Mouse (Mus musculus) heart, embryonic 14.5 days (tissue): Measurements from ENCODE around the gene Fpr2. TPM values are rescaled to one million over a fixed set of nuclear protein-coding genes. Genes with fewer than 3 reads are reported as not detected.

Experiments used
- ATAC-seq: fragments of 200-750 bp; cut with Nextera tagmentation; 2 replicates; pipeline ENCODE4 v1.8.0; 2017; ENCODE audit warnings: low read depth, moderate TSS enrichment; ENCODE audit not compliant: insufficient number of reproducible peaks, insufficient read depth, low FRiP score
- H3K27ac ChIP-seq, 2 experiments: fragments of 200-500 bp in 1 of 2; fragments of 300-500 bp in 1 of 2; sonication (generic) in 1 of 2; replicated peaks in 1 of 2; 2 replicates each; pipeline ENCODE4 v1.5.1; 2012 to 2014; ENCODE audit warnings: low read depth in 2 of 2, low read length in 2 of 2, control low read depth in 1 of 2, mild to moderate bottlenecking in 1 of 2, mixed read lengths in 1 of 2; ENCODE audit not compliant: control insufficient read depth in 1 of 2, insufficient read depth in 1 of 2
- H3K27me3 ChIP-seq: fragments of 300-500 bp; sonication (generic); 2 replicates; pipeline ENCODE4 v1.6.1; 2014; ENCODE audit warnings: mild to moderate bottlenecking, low read length, control low read depth; ENCODE audit not compliant: control insufficient read depth, insufficient read depth
- H3K36me3 ChIP-seq: fragments of 300-500 bp; sonication (generic); 2 replicates; pipeline ENCODE4 v1.6.1; 2014; ENCODE audit warnings: mild to moderate bottlenecking, control low read depth, low read length, mixed read lengths; ENCODE audit not compliant: control insufficient read depth, insufficient read depth
- H3K4me1 ChIP-seq, 2 experiments: fragments of 200-500 bp in 1 of 2; fragments of 300-500 bp in 1 of 2; sonication (generic) in 1 of 2; 2 replicates each; pipeline ENCODE4 v1.6.1; 2012 to 2014; ENCODE audit warnings: low read length in 2 of 2, control low read depth in 1 of 2, mixed read lengths in 1 of 2; ENCODE audit not compliant: control insufficient read depth in 2 of 2, insufficient read depth in 2 of 2
- H3K4me2 ChIP-seq: fragments of 300-500 bp; sonication (generic); 2 replicates; pipeline ENCODE4 v1.6.1; 2014; ENCODE audit warnings: mild to moderate bottlenecking, low read length
- H3K4me3 ChIP-seq, 2 experiments: fragments of 200-500 bp in 1 of 2; fragments of 300-500 bp in 1 of 2; sonication (generic) in 1 of 2; 2 replicates each; pipeline ENCODE4 v1.5.1; 2012 to 2014; ENCODE audit warnings: low read length in 2 of 2, mild to moderate bottlenecking in 2 of 2, control low read depth in 1 of 2, low read depth in 1 of 2, moderate library complexity in 1 of 2; ENCODE audit not compliant: control insufficient read depth in 1 of 2, insufficient read depth in 1 of 2
- H3K9ac ChIP-seq: fragments of 300-500 bp; sonication (generic); 2 replicates; pipeline ENCODE4 v1.6.1; 2014; ENCODE audit warnings: mild to moderate bottlenecking, low read length
- H3K9me3 ChIP-seq: fragments of 300-500 bp; sonication (generic); 2 replicates; pipeline ENCODE4 v1.6.1; 2016; ENCODE audit warnings: low read length, control low read depth; ENCODE audit not compliant: control insufficient read depth
- polyA plus RNA-seq: library from polyadenylated mRNA; unstranded; fragments of >200 nt; fragmentation: Nextera tagmentation; extraction: Ambion mirVana; gene quantifications from 2 replicates; pipeline ENCODE4 v1.2.1, GENCODE M21; 2014

Gene Fpr2
- polyA plus RNA-seq, 1 experiment from 2014 or later: 0.41 TPM

- Histone ChIP-seq H3K9me3 (no peaks in the 10 kb centered on the region), H3K4me2 (no peak overlapping the region), H3K4me3 (no peak overlapping the region), H3K36me3 (no peaks in the 10 kb centered on the region), H3K4me1 (no peaks in the 10 kb centered on the region), H3K27ac (no peak overlapping the region), H3K27me3 (no peaks in the 10 kb centered on the region), H3K9ac (no peak overlapping the region)
- ATAC-seq: no peak
These were observed 30.2 kb downstream of the Fpr2 start for GRCm38 (mm10) chr17:17917782-17918181.

Other genes starting within 250 kb of the Fpr2 start
- not detected in 2 replicates for gene Vmn2r90, start 184.1 kb upstream of the Fpr2 start, polyA plus RNA-seq
- 18.1 and 20.5 TPM in 2 replicates for gene Spaca6, start 60.7 kb upstream of the Fpr2 start, polyA plus RNA-seq
- 0.78 and 1.1 TPM in 2 replicates for gene Has1, start 32.6 kb upstream of the Fpr2 start, polyA plus RNA-seq
- gene Fpr1, start 3.9 kb upstream of the Fpr2 start, polyA plus RNA-seq: 0.15 and 0.20 TPM in 2 replicates
- gene Fpr3, start within 50 bp of the Fpr2 start, polyA plus RNA-seq: not detected in 2 replicates
- not detected in 2 replicates for gene Fpr-rs4, start 133.9 kb downstream of the Fpr2 start, polyA plus RNA-seq
- not detected in 2 replicates for gene Vmn2r124, start 161.6 kb downstream of the Fpr2 start, polyA plus RNA-seq
- not detected in 2 replicates for gene Vmn2r91, start 197.2 kb downstream of the Fpr2 start, polyA plus RNA-seq